Mouse (Mus musculus) c-Kit-positive CD71-positive TER-119-positive erythroid progenitor cells, embryonic 14.5 days (primary cell): ENCODE results near the gene Gpr146.

Experiments used
- DNase-seq: peaks from one replicate; pipeline ENCODE4 v3.0.0-alpha.2; 2013; ENCODE audit warnings: low spot score

The Gpr146 gene

DNA sequence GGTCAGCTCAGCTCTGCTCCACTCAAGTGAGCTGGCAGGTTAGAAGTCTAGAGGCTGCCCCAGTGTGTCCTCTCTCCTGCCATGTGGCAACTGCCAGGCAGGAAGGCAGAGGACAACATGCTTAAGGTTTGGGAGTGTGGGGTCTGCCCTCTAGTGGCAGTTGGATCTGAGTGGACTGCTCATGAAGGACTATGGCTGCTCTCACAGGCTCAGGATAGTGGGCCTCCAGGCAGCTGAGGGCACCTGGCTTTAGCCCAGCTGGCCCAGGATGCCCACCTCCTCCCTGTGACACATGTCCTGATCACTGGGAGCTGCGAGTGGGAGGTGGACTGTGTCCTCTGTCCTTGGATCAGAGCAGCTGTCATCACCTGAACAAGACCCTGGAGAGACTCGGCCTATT, 18.8 kb upstream of the Gpr146 start:
- DNase-seq, result no peak

DNA sequence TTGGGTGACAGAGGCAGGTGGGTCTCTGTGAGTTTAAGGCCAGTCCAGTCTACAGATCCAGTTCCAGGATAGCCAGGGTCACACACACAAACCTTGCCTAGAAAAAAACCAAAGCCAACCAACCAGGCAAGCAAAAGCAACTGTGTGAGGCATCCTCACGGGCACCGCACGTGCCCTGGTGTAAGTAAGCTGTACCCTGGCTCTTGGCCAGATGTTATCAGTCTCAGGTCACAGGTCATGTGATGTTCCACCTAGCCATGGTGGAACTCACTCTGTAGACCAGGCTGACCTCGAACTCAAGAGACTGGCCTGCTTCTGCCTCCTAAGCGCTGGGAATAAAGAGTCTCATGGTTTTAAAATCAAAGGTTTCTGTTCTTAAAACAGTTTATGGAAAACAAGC, 18.3 kb upstream of the Gpr146 start:
- no peak for DNase-seq

DNA sequence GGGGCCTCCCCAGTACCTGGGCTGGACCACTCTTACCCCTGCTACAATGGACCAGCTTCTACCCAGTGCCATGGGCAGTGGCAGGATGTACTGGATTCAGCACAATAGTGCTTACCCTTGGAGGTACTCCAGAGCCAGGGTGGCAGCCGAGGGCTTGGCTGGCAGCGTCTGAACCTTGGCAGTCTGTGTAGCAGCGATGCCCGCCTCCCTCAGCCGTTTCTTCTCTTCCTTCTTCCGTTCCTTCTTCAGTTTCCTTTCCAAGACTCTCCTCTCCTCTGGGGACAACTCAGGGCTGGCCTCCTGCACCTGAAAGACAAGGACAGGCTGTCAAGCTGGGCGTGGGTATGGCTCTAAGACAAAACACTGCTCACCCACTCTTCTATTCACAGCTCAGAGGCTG, 13.6 kb upstream of the Gpr146 start:
- no peak for DNase-seq

DNA sequence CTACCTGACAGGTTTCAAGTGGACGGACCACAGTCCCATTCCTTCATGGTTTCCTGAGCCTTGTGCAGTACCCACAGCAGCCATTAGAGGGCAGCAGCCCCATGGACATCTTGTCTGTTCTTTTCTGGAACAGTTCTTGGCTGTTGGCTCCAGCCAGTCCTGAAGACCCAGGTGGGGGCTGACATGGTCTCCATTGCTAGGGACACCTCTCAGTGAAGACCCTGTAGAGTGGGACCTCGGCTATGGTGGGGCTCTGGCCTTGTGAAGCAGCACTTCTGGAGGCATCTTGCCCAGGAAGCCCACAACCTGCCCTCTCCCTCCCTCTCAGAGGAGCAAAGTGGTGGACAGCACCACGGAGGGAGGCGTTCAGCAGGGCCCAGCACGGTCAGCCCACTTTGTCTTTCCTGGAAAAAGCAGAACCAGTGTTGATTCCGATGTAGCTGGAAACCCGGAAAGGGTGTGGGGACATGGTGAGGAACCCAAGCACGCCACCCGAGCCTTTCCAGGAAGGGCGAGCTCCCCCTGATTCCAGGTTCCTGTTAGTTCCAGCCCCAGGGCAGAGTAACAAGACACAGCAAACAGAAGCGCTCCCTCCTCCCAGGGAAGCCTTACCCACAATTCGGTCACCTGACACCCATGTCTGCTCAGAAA, 13.1 kb upstream of the Gpr146 start:
- peak; percentile 84 for DNase-seq

DNA sequence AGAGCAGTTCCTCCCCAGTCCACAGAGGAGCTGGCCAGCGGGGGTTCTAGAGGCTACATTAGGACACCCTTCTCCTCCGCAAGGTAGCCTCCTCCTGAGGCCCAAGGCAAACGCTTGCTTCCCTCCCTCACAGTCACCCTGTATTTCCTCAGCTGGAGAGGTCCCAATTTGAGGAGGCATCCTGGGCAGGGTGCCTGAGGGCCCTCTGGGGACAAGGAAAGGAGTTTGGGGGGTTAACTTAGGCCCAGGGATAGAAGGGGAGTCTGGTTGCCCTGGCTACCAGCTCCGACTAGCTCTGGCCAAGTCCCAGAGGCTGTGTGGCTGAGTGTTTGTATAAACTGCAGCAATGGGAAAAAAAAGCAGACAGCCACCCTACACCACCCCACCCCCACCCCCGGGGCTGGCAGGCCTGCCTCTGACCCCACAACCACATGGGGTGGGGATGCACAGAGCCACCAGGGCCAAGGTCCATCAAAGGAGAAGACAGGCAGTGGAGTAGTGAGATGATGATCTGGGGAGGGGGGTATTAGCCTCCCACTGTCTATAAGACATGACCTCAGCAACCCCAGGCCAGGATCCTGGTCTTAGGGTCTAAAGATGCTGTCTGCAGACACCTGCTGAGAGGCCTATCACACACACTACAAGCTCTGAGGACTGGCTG, 12.5 kb upstream of the Gpr146 start:
- DNase-seq, result no peak

DNA sequence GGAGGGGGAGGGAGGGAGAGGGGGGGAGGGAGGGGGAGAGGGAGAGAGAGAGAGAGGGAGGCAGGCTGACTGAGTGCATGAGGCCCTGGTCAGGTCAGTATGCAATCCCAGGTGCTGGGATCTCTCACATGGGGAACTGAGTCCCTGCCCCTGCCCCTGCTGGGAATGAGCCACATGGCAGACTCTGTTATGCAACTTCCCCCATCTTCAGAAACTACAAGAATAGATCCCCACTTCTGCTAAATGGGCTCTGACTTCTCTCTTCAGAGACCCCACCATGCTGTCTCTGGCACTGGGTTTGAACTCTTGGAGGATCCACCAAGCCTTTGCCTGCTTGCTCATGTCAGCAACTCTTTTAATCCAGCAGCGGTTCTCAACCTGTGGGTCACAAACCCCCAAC, 11.7 kb upstream of the Gpr146 start:
- DNase-seq, result no peak

DNA sequence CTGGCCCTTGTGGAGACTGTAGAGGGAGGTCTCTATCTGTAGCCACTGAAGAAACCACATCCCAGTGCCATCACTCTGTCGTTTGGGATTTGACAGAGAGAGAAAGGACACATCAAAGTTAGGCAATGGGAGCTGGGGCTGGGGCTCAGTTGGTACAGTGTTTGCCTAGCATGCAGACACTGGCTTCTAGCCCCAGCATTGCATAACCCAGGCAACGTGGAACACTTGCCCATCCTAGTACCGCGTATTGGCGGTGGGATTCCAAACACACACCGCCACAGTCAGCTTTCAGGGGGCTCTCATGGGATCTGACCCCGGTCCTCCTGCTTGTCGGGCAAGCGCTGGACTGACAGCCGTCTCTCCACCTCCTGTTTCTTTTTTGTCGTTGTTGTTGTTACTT, 11.0 kb upstream of the Gpr146 start:
- no peak for DNase-seq

DNA sequence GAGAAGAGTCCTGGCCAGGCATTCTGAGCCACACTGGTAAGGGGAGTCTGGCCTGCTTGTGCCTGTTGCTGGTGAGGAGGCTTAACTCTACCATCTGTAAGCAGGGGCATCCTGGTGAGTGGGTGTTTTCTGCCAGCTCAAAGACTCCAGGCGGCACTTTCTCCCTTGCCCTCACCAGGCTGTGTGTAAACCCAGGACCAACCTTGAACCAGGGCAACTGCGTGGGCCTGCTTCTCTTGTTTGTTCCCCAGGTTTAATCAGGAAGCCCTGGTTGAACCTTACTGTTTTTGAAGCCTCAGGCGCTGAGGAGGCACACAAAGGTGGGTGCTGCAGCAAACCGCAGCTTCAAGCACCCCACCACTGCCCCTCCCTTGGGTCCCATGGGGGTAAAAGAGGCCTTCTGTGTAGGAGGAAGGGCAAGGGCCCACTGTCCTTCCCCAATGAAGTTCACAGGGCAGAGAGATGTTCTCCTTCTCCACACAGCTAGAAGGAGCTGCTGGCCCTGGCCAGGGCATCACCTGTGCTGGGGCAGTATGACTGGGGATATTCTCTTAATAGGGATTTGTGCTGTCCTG, 9.5 kb upstream of the Gpr146 start:
- DNase-seq, result no peak

DNA sequence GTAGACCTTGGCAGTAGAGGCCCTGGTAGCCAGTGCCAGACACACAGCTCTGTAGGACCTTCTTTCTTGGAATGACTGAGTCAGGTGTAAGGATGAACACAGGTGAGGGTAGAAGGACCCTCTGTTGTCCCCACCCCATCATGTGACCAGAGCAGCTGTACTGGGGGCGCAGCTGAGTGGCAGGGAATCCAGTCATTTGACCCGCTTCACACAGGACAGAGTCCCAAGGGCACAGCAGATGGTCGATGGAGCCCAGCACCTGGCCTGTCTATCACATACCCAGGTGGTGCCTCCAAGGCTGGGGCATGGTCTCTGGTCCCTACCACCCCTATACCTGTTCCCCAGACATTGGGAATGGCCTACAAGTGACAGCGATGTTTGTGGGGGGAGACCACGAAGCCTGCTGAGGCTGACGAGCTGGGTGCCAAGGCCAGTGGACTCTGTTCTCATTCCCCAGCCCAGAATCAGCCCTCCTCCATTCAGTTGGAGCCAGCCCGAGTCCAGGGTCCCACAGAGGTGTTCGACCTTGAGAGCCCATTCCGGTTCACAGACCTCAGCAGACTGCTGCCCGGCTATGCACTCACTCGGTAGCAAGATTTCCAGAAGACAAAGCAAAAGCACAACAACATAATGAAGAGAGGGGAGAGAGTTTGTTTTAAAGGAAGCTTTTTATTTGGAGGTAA, 8.7 kb upstream of the Gpr146 start:
- no peak for DNase-seq

DNA sequence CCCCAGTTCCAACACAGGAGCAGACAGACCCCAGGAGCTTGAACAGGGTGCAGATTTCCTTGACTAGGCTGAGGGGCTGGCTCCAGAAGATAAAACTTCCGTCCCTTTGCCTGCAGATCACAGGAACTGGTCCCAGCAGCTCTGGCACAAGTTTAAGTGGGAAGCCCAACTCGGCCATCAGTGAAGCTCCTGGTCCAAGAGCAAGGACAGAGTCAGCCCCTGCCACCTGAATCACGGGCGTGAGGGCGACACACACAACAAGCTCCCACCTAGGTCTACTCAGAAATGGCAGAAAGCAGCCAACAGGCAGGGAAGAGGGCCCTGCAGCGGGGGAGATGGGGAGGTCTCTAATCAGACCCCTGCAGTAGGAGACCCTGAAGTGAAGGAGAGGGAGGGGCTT, 7.2 kb upstream of the Gpr146 start:
- DNase-seq, result no peak

DNA sequence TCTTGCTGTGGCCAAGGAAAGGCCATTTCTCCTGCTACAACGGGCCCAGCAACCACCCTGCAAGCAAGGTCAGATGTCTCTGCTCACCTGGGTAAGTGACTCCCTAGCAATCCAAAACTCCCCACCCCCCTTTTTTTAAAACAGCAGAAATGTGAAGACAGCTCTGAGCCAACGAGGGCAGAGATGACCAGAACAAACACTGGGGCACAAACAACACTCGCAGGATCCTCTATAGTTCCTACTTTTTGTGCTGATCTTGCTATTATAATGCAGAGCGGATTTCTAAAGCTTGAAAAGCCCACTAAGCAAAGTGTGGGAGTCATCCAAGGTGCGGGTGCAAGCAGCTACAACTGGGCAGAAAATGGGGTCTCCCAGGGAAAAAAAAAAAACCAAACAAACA, 6.4 kb upstream of the Gpr146 start:
- no peak for DNase-seq

DNA sequence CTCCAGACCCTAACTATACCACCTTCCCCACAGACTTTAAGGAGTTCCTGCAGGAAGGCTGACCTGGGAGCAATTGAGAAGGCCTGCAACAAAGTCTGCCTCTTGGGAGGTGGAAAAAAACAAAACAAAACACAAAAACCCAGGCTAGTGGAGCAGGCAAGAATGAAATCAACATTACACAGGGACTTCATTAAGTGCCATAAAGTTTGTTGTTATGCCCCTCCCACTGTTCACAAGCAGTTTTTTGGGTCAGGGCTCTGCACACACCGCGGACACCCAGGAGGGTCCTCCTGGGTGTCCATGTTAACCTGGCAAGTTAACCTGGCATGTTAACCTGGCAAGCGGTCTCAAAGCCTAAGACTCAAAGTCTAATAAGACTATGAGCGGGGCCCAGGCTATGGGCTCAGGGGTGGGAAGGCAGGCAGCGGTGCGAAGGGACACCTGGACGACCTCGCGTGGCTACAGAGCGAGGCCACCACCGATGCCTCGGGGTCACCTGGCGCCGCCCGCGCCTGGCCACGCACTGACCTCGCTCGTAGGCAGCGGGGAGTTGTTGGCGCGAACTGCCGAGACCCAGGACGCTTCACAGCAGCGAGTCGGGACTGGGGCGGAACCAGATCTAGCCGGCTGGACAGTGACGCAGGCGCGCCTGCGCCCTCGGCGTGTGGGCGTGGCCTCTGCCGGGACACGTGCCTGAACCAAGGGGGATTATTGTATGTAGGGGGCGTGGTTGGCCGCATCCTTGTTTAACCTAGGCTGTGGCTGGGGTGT, 5.7 kb upstream of the Gpr146 start:
- peak; percentile 91 for DNase-seq

DNA sequence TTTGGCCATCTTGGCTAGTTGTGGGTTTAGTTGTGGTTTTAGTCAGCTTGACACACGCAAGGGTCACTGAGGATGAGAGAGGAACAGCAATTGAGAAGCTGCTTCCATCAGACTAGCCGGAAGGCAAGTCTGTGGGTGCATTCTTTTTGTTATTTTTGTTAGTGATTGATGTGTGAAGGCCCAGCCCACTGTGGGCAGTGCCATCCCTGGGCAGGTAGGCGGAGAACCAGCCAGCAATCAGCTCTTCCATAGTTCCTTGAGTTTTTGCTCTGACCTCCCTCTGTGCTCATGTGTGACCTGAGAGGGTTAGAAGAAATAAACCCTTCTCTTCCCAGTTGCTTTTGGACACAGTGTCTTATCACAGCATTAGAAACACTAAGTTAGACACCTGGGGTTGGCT, 4.4 kb upstream of the Gpr146 start:
- no peak for DNase-seq

DNA sequence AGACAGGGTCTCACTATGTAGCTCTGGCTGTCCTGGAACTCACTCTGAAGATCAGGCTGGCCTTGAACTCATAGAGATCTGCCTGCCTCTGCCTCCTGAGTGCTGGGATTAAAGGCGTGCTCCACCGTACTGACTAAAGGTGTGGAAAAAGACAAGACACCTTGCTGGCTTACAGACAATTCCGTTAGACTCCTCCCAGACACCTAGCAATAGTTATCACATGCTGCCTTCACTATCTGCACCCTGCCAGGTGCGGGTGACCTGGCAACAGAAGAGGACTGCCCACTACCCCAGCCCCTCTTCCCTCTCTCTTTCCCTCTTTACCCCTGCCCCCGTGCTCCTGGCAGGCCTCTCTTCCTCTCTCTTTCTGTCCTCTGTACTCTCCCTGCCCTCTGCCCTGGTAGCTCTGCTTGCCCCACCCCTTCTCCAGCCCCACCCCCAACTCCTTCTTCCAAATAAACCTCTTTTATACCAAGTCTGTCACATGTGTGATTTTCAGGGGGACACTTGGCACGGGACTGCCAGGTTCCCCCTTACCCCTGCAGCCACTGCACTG, 3.5 kb upstream of the Gpr146 start:
- no peak for DNase-seq

DNA sequence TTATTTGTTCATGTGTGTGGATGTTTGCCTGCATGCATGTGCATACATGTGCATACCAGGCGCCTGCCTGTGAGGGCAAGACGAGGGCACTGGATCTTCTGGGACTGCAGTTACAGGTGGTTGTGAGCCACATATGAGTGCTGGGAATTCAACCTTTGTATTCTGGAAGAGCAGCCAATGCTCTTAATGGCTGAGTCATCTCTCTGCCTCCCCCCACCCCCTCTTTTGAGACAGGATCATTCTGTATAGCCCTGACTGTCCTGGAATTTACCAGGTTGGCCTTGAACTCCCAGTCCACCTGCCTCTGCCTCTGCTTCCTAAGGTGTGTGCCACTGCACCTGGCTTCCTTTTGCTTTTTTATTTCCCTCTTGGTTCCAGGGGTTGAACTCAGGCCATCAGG, 2.7 kb upstream of the Gpr146 start:
- DNase-seq, result no peak

DNA sequence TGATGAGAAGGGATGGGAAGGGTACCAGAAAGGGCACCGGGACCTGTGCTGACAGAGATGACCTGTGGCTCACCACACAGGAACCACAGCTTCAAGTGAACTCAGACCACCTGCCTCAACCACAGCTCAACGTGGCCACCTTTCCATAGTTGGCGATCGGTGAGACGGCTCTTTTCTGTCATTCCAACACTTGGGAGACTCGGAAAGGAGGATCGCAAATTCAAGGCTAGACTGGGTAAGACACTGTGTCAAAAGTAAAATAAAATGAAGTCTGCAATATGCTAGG, 717 bp downstream of the Gpr146 start:
- DNase-seq, result no peak

DNA sequence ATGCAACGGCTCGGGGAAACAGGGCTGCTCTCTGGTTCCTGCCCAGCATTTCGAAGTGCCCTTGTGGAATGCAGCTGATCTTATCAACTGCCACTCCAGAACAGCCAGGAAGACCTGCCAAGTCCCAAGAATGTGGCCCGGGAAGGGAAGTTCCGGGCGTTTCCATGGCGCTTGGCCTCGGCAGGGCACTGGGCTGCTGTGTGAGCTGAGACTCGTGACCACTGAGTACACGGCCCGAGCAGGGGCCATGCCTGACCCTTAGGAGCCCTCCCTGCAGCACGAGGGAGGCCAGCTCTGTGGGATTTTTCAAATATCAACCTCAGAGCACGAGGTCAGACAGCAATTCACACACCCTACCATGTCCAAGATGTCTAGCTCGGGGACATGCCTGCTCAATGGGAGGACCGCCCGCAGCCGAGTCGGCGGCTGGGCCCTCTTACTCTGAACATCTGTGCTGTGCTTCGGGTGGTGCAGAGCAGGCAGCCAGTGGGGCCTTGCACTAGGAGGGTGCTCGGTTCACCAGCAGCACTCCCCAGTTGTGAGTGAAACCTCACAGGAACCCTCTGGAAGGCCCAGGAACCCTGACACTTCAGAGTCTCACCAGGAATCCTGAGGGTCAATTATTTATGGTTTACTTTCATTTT, 1.6 kb downstream of the Gpr146 start:
- no peak for DNase-seq

DNA sequence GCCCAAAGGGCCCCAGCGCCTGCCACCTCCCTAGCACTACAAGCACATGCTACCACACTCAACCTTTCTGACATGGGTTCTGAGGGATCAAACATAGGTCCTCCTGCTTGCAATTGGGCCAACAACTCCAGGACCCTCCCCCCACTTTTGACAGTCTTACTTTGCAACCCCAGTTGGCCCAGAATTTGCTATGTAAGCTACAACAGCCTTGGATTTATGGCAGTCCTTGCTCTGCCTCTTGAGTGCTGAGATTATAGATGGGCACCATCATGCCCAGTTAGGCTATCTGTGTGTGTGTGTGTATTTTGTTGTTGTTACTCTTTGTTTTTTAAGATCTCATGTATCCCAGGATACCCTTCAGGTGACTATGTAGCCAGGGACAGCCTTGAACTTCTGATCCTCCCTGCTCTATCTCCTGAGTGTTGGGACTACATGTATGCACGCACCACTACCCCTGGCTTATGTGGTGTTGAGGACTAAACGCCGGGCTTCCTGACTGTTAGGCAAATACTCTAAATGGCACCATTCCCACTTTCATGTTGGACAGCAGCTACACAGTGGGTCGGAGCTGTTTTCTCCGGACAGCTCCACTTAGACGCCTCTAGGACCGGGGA, 2.4 kb downstream of the Gpr146 start:
- no peak for DNase-seq

DNA sequence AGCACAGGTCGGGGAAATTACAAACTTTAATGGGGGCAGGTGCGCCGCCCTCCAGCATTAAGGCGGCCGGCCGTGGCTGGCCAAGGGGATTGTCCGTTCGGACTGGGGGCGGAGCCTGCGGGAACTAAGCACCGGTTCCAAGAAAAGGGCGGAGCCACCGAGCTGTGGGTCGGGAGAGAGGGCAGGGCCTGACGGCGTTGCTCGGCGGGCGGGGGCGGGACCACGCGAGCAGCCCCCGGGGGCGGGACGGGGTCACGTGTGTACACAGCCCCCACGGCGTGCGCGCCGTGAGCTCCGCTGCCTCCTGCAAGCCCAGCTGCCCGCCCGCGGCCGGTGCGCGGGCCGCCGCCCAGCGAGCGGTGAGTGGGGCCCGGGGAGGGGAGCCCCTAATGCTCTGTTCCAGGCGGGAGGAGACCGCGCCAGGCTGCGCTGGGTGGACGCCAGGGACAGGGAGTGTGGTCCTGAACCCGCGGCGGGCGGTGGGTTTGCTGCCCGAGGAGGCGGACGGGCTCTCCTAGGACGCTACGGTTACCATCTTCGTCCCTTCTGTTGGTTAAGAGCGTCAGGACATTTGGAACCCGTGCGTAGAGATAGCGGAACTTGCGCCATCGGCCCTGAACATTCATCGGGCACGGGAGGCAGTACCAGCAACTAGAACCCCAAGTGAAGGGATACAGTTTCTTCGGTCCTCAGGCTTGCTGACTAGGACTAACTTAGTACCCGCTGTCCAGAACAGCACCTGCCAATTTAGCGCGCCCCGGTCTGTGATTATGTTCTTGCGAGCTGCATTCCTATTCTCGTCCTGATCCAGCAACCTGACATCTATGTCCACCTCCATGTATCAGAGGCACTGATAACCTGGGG, 3.1 kb downstream of the Gpr146 start:
- DNase-seq, result peak; percentile 96
